Mouse (Mus musculus) urinary bladder, postnatal 36 days (tissue): ENCODE measurements around the gene Vamp5.

Experiments used
- DNase-seq, 2 experiments: peaks; one replicate each; pipeline ENCODE4 v3.0.0; 2022; ENCODE audit warnings: low spot score in 2 of 2, mixed read lengths in 1 of 2

Gene Vamp5

GRCm38 (mm10) chr6:72366844-72367443, 13.3 kb downstream of the Vamp5 start, which contains the start of gene Rnf181:
TSS of gene Rnf181 (minus strand) at chr6:72366956.
- no peak for DNase-seq

GRCm38 (mm10) chr6:72366304-72366703, 14.0 kb downstream of the Vamp5 start:
- DNase-seq: no peak

GRCm38 (mm10) chr6:72364985-72365384, 15.3 kb downstream of the Vamp5 start:
- no peak for DNase-seq

- no peak for DNase-seq
These were observed 16.3 kb downstream of the Vamp5 start for GRCm38 (mm10) chr6:72364009-72364408.

GRCm38 (mm10) chr6:72362132-72363028, 17.9 kb downstream of the Vamp5 start:
- DNase-seq: peak; percentile 92 to 95

- no peak for DNase-seq
These were observed 19.1 kb downstream of the Vamp5 start for GRCm38 (mm10) chr6:72361121-72361551.

- no peak for DNase-seq
These were observed 19.7 kb downstream of the Vamp5 start for GRCm38 (mm10) chr6:72360599-72360935.

- no peak for DNase-seq
These were observed 20.2 kb downstream of the Vamp5 start for GRCm38 (mm10) chr6:72359891-72360598.

GRCm38 (mm10) chr6:72359343-72359742, 20.9 kb downstream of the Vamp5 start:
- no peak for DNase-seq

- no peak for DNase-seq
These were observed 22.0 kb downstream of the Vamp5 start for GRCm38 (mm10) chr6:72358086-72358764.

- no peak for DNase-seq
These were observed 22.8 kb downstream of the Vamp5 start for GRCm38 (mm10) chr6:72357164-72358079.

GRCm38 (mm10) chr6:72356001-72356532, 24.2 kb downstream of the Vamp5 start:
- no peak for DNase-seq

GRCm38 (mm10) chr6:72355066-72355911, 25.0 kb downstream of the Vamp5 start, which contains the start of gene Tmem150a:
TSS of gene Tmem150a (plus strand) at chr6:72355447.
- peak; percentile 67 to 82 for DNase-seq

GRCm38 (mm10) chr6:72354025-72354424, 26.2 kb downstream of the Vamp5 start:
- DNase-seq: no peak

- DNase-seq: no peak
These were observed 27.4 kb downstream of the Vamp5 start for GRCm38 (mm10) chr6:72352636-72353405.

- DNase-seq: no peak
These were observed 30.1 kb downstream of the Vamp5 start for GRCm38 (mm10) chr6:72350214-72350613.

GRCm38 (mm10) chr6:72348411-72348810, 31.9 kb downstream of the Vamp5 start:
- DNase-seq: no peak

- DNase-seq: peak; percentile 65 to 80
These were observed 32.9 kb downstream of the Vamp5 start, which contains the start of gene 0610030E20Rik for GRCm38 (mm10) chr6:72347166-72347941. TSS of gene 0610030E20Rik (plus strand) at chr6:72347317.
